In the genomic region with DNA sequence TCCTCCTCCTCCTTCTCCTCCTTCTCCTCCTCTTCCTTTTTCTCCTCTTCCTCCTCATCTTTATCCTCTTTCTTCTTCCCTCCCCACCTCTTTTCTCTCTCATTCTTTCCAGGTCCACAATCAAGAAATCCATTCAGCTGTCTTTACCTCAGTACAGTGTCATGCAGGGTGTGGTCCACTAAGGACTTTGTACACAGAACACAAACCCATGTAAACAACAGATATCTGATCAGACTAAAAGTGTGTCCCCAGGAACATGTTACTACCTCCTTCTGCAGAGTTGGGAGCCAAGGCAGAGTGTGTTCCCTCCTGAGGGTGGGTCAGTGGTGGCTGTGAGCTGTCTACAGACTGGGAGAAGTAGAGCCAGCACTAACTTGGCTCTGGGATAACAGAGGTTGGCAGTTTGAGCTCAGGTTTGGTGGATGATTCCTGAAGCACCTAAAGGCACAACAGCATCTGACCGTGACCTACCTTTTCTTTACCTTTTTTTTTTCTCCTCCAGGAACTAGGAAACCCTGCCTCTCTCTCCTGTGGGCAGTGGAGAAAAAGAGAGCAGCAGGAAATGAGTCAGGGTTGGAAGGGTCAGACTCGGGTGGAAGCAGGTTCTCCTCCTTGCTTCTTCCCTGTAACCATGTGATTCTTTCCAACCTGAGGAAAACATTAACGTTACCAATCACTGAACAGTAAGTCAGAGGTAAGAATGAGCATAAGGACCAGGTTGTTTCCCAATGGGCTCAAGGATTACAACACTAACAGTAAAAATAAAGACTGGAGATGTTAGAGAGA, we compare ENCODE assay signal across 14 mouse cellular contexts. TPM values are rescaled to one million over a fixed set of nuclear protein-coding genes. Genes with fewer than 3 reads are reported as not detected.
"Had no signal": no experiment of that assay in that cellular context is flagged by ENCODE, and none has a peak within 500 bp of the region (broad histone marks: within the 10 kb centered on the region; RNA-seq: fewer than 3 reads in every experiment).

No protein-coding gene starts in this region.

- H3K4me1 ChIP-seq: hindbrain, embryonic 15.5 days; kidney, embryonic 15.5 days; limb, embryonic 10.5 days; lung, embryonic 15.5 days; midbrain, embryonic 13.5 days had no signal

- ATAC-seq: liver, postnatal 0 days; midbrain, embryonic 13.5 days had no signal

- H3K36me3 ChIP-seq: hindbrain, embryonic 15.5 days; kidney, embryonic 15.5 days; limb, embryonic 10.5 days; lung, embryonic 15.5 days; midbrain, embryonic 13.5 days had no signal

- H3K9ac ChIP-seq: hindbrain, embryonic 15.5 days; kidney, embryonic 15.5 days; liver, postnatal 0 days; lung, embryonic 15.5 days; midbrain, embryonic 13.5 days had no signal

- DNase-seq: kidney, adult 18-20 months; kidney, postnatal 25 days; liver, postnatal 0 days; lung, postnatal 14 days; right cerebral cortex, postnatal 14 days; thymus, postnatal 36 days had no signal

- H3K4me3 ChIP-seq: hindbrain, embryonic 15.5 days; kidney, embryonic 15.5 days; left cerebral cortex, adult 2 months; limb, embryonic 10.5 days; lung, embryonic 15.5 days; midbrain, embryonic 13.5 days had no signal

- H3K4me2 ChIP-seq: hindbrain, embryonic 15.5 days; kidney, embryonic 15.5 days; liver, embryonic 11.5 days; lung, embryonic 15.5 days; midbrain, embryonic 13.5 days had no signal

- H3K9me3 ChIP-seq: hindbrain, embryonic 15.5 days; kidney, embryonic 15.5 days; limb, embryonic 10.5 days; lung, embryonic 15.5 days had no signal

- H3K27me3 ChIP-seq: hindbrain, embryonic 15.5 days; kidney, embryonic 15.5 days; lung, embryonic 15.5 days; midbrain, embryonic 13.5 days had no signal

- H3K27ac ChIP-seq: hindbrain, embryonic 15.5 days; kidney, embryonic 15.5 days; left cerebral cortex, adult 2 months; limb, embryonic 10.5 days; lung, embryonic 15.5 days; macrophage; midbrain, embryonic 13.5 days had no signal

RNA-seq across cellular contexts. Expression of a gene that starts 31.4 kb away (rescaled TPM):
- polyA plus RNA-seq: macrophage had no signal
